Mouse (Mus musculus) 3134 (cell line): ENCODE results near the gene Hist2h2aa1.
A peak's percentile ranks its signal among the peaks of the same experiment; 100 is the strongest.

ENCODE experiments used
- DNase-seq: peaks from one replicate; pipeline ENCODE4 v3.0.0-alpha.2; 2011; ENCODE audit warnings: low spot score; ENCODE audit not compliant: insufficient read length; ENCODE audit errors: extremely low read depth

Hist2h2aa1 gene

GRCm38 (mm10) chr3:96249034-96249345 lies 3.7 kb downstream of the Hist2h2aa1 start:
- DNase-seq: peak; percentile 76

GRCm38 (mm10) chr3:96250890-96251289 lies 5.6 kb downstream of the Hist2h2aa1 start:
- no peak for DNase-seq

- DNase-seq: no peak
These were observed 6.5 kb downstream of the Hist2h2aa1 start for GRCm38 (mm10) chr3:96251787-96252186.

GRCm38 (mm10) chr3:96254683-96255355 lies 9.5 kb downstream of the Hist2h2aa1 start:
- no peak for DNase-seq

- DNase-seq: no peak
These were observed 10.8 kb downstream of the Hist2h2aa1 start for GRCm38 (mm10) chr3:96255926-96256593.

- no peak for DNase-seq
These were observed 11.9 kb downstream of the Hist2h2aa1 start for GRCm38 (mm10) chr3:96257190-96257589.

GRCm38 (mm10) chr3:96260220-96260619 lies 14.9 kb downstream of the Hist2h2aa1 start:
- peak; percentile 46 for DNase-seq

DNA sequence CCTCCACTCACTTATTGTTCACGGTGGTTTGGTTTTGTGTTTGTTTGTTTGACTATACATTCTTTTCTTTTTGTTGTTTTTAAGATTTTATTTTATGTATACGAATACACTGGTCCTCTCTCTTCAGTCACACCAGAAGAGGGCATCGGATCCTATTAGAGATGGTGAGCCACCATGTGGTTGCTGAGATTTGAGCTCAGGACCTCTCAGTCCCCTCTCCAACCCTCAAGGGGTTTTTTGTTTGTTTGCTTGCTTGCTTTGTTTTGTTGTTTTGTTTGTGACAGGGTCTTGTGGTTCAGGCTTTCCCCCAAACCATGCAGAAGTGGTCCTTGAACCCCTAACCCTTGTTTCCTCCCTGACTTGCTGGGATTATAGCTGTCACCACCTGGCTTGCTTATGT lies 16.3 kb downstream of the Hist2h2aa1 start:
- DNase-seq: peak; percentile 29

- peak; percentile 84 for DNase-seq
These were observed 17.0 kb downstream of the Hist2h2aa1 start for GRCm38 (mm10) chr3:96262216-96262875.

GRCm38 (mm10) chr3:96262979-96263550 lies 17.8 kb downstream of the Hist2h2aa1 start, which contains the start of gene Hist2h4:
TSS of gene Hist2h4 (minus strand) at chr3:96263311.
- DNase-seq: peak; percentile 98

- peak; percentile 65 for DNase-seq
These were observed 18.5 kb downstream of the Hist2h2aa1 start for GRCm38 (mm10) chr3:96263558-96264403.

DNA sequence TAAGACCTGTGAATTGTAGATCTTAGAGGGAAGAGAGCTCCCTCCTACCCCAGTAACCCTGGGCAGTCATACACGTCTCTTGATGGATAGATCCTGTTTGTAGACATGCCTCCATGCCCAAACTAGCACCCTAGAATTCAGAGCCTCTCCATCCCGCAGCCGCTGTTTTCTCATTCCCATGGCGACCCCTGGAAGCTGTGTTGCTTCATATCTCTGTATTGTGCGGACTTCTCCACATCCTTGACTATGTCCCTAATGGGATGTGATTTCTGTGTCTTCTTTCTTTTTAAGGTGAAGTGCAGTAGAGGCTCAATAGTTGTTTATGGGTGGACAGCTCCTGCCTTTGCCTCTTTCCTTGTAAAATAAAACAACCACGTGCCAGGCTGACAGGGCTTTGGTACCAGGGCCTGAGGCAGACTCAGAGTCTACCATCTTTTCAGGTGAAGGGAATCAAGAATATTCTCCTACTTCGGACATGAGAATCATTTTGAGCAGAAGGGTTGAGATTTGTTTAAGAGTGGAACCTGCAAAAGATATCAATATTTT lies 19.2 kb downstream of the Hist2h2aa1 start:
- peak; percentile 50 for DNase-seq

- DNase-seq: no peak
These were observed 20.9 kb downstream of the Hist2h2aa1 start for GRCm38 (mm10) chr3:96266132-96266710.

DNA sequence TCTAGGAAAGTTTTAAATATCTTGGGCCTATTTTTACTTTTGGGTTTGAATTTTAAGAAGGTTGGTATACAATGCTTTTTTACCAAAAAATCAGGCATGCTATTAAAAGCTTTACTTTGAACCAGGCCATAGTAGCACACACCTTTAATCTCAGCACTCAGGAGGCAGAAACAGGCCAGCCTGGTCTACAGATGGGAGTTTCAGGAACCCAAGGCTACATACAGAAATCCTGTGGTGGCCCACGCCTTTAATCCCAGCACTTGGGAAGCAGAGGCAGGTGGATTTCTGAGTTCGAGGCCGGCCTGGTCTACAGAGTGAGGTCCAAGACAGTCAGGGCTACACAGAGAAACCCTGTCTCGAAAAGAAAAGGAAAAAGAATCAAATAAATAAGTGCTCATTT lies 22.2 kb downstream of the Hist2h2aa1 start:
- peak; percentile 36 for DNase-seq

- DNase-seq: peak; percentile 96
These were observed 22.9 kb downstream of the Hist2h2aa1 start, which contains the start of gene Hist2h3b for GRCm38 (mm10) chr3:96268051-96268775. TSS of gene Hist2h3b (plus strand) at chr3:96268654.

- peak; percentile 85 for DNase-seq
These were observed 23.6 kb downstream of the Hist2h2aa1 start for GRCm38 (mm10) chr3:96268776-96269378.

- DNase-seq: peak; percentile 90
These were observed 24.5 kb downstream of the Hist2h2aa1 start, which contains the start of gene Hist2h2bb for GRCm38 (mm10) chr3:96269511-96270474. TSS of gene Hist2h2bb (plus strand) at chr3:96269752.
